Mouse (Mus musculus) lung, adult 2 months (tissue): ENCODE results near the gene Ccr4. TPM values are rescaled to one million over a fixed set of nuclear protein-coding genes. Genes with fewer than 3 reads are reported as not detected.

Experiments used
- DNase-seq: peaks from one replicate; pipeline ENCODE4 v3.0.0; 2022
- H3K4me1 ChIP-seq: fragments of 200-500 bp; 2 replicates; pipeline ENCODE4 v1.6.1; 2011; ENCODE audit warnings: low read length; ENCODE audit not compliant: control insufficient read depth, insufficient read depth
- H3K4me3 ChIP-seq: fragments of 200-500 bp; replicated peaks from 2 replicates; pipeline ENCODE3; 2011; ENCODE audit warnings: low read depth, mild to moderate bottlenecking, control low read depth, low read length; ENCODE audit errors: extremely low read depth
- CTCF ChIP-seq: fragments of 200-500 bp; IDR thresholded peaks from 2 replicates; pipeline ENCODE4 v1.5.1; 2011; ENCODE audit warnings: mild to moderate bottlenecking, low read length, control low read depth; ENCODE audit not compliant: insufficient read depth
- POLR2A ChIP-seq: fragments of 200-500 bp; IDR thresholded peaks from 2 replicates; pipeline ENCODE4 v1.6.1; 2011; ENCODE audit warnings: low read depth, mild to moderate bottlenecking, control low read depth, low read length, borderline replicate concordance; ENCODE audit errors: extremely low read depth
- WGBS: fragments of 180-500 bp; shearing (Covaris S2); methylation state at CpG from one replicate; pipeline ENCODE4 v1.1.7; 2018; 5-methylcytosine and 5-hydroxymethylcytosine counted together
- polyA plus RNA-seq: library from polyadenylated mRNA; depleted of rRNA; stranded (reverse); fragments of >200 nt; gene quantifications from 2 replicates; pipeline ENCODE4 v1.2.3, GENCODE M21; 2012; rRNA removed

Ccr4 gene
- polyA plus RNA-seq, 1 experiment: 0.69 TPM

DNA sequence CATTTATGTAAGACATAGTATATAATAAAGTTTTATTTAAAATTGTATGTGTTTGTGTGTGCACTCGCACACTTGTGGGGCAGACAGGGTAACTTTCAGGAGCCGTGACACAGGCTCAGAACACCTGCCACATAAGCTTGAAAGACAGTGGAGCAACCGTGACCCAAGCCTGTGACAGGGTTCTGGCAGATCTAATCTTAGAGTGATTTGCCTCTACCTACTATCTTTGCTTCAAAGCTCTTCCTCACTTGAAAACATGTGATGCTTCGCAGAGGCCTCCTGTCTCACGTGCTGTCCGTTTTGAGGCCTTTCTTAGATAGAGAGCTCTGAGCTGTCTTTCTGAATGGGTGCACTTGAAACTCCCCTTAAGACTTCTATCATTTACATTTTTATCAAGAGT is 52.3 kb downstream of the Ccr4 start:
- no peak overlapping the region for H3K4me3 ChIP-seq
- H3K4me1 ChIP-seq: no peaks in the 10 kb centered on the region
- WGBS: 93% methylated on average over 6 of the region's 6 CpGs
- TF ChIP-seq POLR2A (no peak), CTCF (no peak)
- DNase-seq: no peak

DNA sequence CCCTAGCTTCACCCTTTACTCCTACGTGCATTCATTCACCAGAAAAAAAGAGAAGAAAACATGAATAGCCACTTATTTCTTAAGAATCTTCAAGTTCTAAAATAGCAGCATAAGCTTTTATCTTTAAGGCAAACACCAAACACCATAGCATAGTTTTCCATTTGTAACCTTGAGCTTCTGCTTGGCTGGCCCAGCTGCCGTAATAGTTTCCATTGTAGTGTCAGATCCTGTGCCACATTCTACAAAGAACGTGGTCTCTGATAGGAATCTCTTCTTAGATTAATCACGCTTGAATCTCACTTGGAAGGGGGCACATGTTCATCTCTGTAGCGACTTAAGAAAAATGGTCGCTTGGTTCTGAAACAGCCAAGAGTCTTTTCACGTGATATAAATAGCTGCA is 53.1 kb downstream of the Ccr4 start:
- WGBS: 74% methylated on average over 7 of the region's 7 CpGs
- DNase-seq: no peak
- Histone ChIP-seq H3K4me3 (no peak overlapping the region), H3K4me1 (no peaks in the 10 kb centered on the region)
- TF ChIP-seq CTCF (no peak), POLR2A (no peak)

DNA sequence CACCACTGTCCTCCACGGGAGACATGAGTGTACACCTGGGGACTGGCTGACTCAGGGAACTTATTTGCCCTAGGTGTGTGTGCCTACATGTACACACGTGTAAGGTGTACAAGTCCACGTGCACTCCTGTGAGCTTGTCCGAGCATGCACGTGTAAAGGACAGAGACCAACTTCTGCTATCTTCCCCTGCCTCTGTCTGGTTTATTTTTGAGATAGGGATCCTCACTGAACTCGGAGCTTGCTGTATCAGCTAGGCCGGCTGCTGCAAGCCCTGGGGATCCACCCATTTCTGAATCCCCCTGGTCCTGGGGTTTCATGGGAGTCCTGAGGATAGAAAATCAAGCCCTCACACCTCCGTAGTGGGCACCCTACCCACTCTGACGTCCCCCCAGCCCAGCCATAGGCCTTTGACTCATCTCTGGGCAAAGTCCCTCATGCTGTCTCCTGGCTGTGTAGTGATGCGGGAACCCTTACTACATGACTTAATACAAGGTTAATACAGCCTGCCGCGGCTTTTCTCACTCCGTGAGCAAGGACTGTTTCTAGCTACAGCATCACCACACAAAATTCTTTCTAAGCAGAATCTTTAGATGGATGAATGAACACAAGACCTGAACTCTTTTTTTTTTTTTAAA is 55.5 kb downstream of the Ccr4 start:
- WGBS: 82% methylated on average over 13 of the region's 13 CpGs

DNA sequence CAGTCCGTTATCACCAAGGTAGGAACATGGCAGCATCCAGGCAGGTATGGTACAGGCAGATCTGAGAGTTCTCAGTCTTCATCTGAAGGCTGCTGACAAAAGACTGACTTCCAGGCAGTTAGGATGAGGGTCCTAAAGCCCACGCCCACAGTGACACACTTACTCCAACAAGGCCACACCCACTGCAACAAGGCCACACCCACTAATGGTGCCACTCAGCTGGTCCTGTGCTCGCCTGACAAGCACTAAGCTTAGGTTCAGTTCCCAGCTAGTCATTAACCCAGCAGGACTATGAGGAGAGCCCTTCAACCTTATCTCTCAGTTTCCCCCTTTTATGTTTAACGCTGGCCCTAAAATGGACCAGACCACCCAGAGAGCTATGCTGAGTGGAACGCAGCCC is 56.0 kb downstream of the Ccr4 start:
- H3K4me3 ChIP-seq: no peak overlapping the region
- no peaks in the 10 kb centered on the region for H3K4me1 ChIP-seq
- WGBS: 80% methylated on average over 5 of the region's 5 CpGs
- no peak for TF ChIP-seq POLR2A
- TF ChIP-seq CTCF: no peak
- no peak for DNase-seq

More for the DNA sequence above, 55.5 kb downstream of the Ccr4 start:
- no peaks in the 10 kb centered on the region for H3K4me1 ChIP-seq
- H3K4me3 ChIP-seq: no peak overlapping the region
- TF ChIP-seq POLR2A (no peak), CTCF (no peak)
- DNase-seq: no peak

DNA sequence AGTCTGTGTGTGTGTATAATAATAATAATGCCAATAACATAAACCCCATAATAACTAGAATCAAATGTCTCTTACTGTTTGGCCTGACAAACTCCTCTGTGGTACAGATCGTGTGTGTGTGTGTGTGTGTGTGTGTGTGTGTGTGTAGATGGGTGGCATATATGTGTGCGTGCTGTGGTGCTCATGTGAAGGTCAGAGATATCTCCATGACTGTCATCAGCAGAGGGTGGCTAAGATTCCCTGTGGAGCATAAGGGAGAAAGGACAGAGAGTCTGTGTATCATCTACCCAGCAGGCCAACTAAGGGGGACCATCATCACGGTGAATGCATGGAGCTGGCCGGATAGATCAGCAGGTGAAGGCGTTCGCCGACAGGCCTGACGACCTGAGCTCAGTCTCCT is 57.8 kb downstream of the Ccr4 start:
- no peak for TF ChIP-seq POLR2A
- TF ChIP-seq CTCF: no peak
- 88% methylated on average over 8 of the region's 8 CpGs for WGBS
- no peak for DNase-seq
- no peaks in the 10 kb centered on the region for H3K4me1 ChIP-seq
- no peak overlapping the region for H3K4me3 ChIP-seq

DNA sequence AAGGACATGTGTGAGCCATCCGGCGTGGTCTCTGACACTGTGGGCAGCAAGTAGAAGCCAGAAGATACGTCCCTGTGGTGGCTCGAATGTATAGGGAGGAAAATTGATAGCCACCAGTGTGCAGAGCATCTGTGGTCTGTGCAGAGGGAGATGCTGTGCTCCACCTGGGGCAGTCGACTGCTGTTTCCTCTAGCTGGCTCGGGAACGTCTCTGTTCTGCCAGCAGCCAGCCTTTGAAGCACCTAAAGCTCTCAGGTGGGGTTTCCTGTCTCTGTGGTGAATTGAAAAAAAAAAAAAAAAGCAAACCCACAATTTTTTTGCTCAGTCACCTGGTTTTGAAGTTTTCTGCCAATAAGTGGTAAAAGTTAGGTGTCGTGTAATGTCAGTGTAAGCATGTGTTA is 61.4 kb downstream of the Ccr4 start:
- Histone ChIP-seq H3K4me1 (no peaks in the 10 kb centered on the region), H3K4me3 (no peak overlapping the region)
- 88% methylated on average over 8 of the region's 8 CpGs for WGBS
- DNase-seq: no peak
- TF ChIP-seq CTCF (no peak), POLR2A (no peak)

DNA sequence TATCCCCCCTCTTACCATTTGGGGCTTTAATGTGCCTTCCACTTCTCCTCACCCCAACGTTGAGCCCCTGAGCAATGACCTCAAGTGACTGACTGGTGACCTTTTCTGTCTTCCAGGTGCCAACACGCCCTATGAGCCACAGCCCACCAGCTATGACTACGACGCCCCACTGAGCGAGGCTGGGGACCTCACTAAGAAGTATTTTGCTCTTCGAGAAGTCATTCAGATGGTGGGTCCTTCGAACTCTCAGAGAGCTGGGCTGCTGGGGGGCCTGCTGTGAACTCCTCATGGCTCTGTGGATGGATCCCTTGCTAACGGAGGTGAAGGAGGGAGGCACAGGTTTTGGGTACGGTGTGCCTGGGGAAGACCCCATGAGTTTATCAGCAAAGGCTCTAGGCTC is 61.8 kb downstream of the Ccr4 start:
- Histone ChIP-seq H3K4me1 (no peaks in the 10 kb centered on the region), H3K4me3 (no peak overlapping the region)
- DNase-seq: no peak
- TF ChIP-seq CTCF: no peak
- TF ChIP-seq POLR2A: no peak
- WGBS: 86% methylated on average over 9 of the region's 9 CpGs

DNA sequence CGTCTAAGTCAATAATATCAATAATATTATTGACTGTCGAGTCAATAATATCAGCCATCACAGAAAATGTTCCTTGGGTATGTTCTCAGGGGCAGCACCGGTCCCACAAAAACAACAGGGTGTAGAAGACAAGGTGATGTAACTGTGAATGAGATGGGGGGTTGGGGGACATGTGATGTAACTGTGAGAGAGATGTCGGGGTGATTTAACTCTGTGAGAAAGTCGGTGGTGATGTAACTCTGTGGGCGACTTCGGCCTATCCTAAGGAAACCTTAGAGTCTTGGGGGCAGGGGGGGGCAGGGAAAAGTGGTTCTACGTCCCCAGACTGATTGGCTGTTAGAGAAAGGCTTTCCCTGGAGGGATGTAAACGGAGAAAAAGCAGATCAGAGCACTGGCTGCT is 62.5 kb downstream of the Ccr4 start:
- 88% methylated on average over 9 of the region's 9 CpGs for WGBS
- no peak for TF ChIP-seq CTCF
- no peak for TF ChIP-seq POLR2A
- Histone ChIP-seq H3K4me3 (no peak overlapping the region), H3K4me1 (no peaks in the 10 kb centered on the region)
- DNase-seq: no peak

DNA sequence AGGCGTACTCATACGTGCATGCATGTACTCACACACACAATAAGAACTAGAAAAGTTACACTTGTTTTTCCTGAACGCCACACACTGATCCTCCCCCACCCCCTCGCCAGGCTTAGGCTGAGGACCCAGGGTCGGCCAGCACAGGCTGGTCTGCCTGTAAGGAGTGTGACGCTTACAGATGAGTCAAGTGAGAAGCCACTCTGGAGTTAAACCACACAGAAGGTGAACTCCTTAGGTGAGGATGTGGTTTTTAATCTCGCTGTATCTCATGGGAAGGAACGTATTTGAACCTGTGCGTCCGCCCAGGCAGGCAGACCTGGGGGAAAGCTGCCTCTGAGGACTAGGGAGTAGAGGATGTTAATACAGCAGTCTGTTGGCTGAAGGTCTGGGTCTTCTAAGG is 64.2 kb downstream of the Ccr4 start:
- DNase-seq: no peak
- no peaks in the 10 kb centered on the region for H3K4me1 ChIP-seq

More for the DNA sequence above, 64.2 kb downstream of the Ccr4 start:
- no peak overlapping the region for H3K4me3 ChIP-seq
- TF ChIP-seq POLR2A (no peak), CTCF (no peak)
- WGBS: 86% methylated on average over 10 of the region's 10 CpGs

Other genes with a start within 250 kb of the Ccr4 start
- gene Bcl2a1c, start 174.8 kb downstream of the Ccr4 start, polyA plus RNA-seq: not detected in 2 replicates
- gene Crtap, start 114.2 kb downstream of the Ccr4 start, polyA plus RNA-seq: 83.2 and 106 TPM in 2 replicates
- gene Glb1, start 103.8 kb downstream of the Ccr4 start, polyA plus RNA-seq: 24.9 and 26.8 TPM in 2 replicates
- gene Tmppe, start 103.8 kb downstream of the Ccr4 start, polyA plus RNA-seq: 9.7 and 9.8 TPM in 2 replicates
- not detected in 2 replicates for gene C130032M10Rik, start 10.8 kb upstream of the Ccr4 start, polyA plus RNA-seq
- gene Trim71, start 59.5 kb upstream of the Ccr4 start, polyA plus RNA-seq: 0.05 and 0.08 TPM in 2 replicates
- 23.0 and 28.9 TPM in 2 replicates for gene Cnot10, start 135.3 kb upstream of the Ccr4 start, polyA plus RNA-seq
- 15.4 and 17.8 TPM in 2 replicates for gene Dync1li1, start 183.9 kb upstream of the Ccr4 start, polyA plus RNA-seq
- 50.9 and 79.8 TPM in 2 replicates for gene Cmtm6, start 226.2 kb upstream of the Ccr4 start, polyA plus RNA-seq